Mouse (Mus musculus) cerebellum, adult 9-10 months (tissue): ENCODE data around the gene Klhl40.
A peak's percentile ranks its signal among the peaks of the same experiment; 100 is the strongest.

Experiments
- DNase-seq: peaks from one replicate; pipeline ENCODE4 v3.0.0; 2022

The Klhl40 gene

DNA sequence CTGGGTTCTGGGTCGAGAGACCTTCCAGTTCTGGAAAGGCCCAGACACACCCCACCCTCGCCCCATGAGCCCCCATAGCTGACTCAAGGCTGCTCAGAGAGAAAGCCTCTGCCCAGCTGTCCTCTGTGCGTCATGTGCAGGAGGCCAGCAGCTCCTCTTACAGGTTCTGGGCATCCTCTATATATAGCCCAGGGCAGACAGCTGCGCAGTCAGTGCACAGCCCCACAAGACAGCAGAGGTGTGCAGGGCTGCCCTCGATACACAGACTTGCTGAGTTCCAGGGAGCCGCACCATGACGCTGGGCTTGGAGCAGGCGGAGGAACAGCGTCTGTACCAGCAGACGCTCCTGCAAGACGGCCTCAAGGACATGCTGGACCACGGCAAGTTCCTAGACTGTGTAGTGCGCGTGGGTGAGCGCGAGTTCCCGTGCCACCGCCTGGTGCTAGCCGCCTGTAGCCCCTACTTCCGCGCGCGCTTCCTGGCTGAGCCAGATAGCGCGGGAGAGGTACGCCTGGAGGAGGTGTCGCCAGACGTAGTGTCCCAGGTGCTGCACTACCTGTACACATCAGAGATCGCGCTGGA lies at the start of gene Klhl40:
Gene Klhl40 (plus strand): TSS at position 124 of the 582 bp plus-strand sequence.
- no peak for DNase-seq

DNA sequence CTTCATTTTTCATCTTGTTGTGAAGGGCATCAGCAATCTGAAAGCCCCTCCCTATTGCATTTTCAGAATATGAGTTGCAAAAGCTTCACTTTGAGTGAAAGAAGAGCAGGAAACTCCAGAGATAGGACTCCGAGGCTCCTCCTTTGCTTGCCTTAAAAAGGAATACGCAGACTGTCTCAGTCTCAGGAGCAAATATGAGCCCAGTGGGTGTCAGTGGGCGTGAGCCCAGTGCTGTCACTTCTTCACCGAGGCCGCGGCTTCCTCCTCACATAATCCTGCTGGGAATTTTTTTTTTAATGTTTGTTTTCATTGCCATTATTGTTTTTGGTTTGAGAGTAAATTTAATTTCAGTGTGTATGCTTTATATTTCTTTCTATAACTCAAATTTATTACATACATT lies 36.9 kb upstream of the Klhl40 start:
- DNase-seq: no peak

DNA sequence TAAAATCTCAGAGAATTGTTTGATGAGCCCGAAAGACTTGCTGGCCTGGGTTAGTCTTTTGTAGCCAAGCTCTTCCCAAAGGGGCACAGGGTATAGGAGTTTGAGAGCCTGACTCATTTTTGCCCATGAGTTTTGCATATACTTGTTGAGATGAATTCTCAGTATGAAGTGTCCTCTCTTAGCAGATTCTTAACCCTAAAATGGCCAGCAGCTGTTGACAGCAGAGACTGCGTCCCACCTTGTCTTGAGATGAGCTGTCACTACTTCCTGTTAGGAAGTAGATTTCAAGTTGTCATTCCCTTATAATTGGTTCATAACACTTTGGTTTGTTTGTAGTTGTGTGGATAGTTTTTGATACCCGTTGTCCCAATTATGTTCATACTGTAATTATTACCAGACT lies 36.2 kb upstream of the Klhl40 start:
- no peak for DNase-seq

DNA sequence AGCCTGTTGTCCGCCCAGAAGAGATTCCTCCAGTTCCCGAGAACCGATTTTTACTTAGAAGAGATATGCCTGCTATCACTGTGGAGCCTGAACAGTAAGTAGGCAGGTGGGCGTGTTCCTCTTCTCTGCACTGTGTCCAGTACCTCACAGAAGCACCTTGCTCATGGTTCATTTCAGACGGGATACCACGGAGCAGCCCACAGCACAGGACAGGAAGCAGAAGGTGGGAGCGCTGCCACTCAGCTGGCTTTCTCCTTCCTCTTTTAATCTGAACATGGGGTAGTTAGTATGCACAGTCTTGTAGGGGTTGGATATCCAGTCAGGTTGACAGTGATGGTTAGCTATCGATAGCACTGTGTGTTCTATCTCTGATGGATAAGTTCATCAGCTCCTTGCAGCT lies 33.4 kb upstream of the Klhl40 start:
- no peak for DNase-seq

DNA sequence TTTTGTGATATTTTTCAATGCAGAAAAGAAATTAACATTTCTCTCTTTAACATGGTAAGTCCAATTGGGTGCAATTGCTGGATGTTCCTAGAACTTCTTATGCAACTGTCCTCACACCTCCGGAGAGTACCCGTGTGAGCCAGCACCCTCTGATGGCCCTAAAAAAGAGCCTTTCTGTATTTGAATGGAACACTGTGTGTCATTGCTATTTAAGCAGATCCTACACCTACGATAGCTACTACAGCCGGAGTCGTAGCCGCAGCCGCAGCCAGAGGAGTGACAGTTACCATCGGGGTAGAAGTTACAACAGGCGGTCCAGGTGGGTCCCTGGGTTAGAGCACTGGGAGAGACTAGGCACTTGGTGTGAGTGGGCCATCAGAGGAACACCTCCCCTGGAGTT lies 24.6 kb upstream of the Klhl40 start:
- no peak for DNase-seq

DNA sequence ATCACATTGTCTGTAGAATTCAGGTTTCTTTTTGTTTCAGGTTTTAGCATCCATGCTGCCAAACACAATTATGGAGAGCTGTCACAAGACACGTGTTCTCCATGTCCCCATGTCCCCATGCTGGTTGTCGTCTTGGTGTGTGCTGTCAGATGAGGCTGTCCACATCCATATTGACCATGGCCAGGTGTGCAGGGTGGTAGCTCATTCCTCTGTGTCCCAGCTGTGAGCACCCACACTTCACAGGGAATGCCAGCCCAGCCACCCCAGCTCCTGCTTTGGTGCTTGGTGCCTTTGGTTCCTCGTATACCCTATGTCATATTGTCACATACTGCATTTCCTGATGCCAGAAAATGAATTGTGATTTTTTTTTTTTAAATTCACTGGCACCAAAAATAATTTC lies 22.8 kb upstream of the Klhl40 start:
- no peak for DNase-seq

DNA sequence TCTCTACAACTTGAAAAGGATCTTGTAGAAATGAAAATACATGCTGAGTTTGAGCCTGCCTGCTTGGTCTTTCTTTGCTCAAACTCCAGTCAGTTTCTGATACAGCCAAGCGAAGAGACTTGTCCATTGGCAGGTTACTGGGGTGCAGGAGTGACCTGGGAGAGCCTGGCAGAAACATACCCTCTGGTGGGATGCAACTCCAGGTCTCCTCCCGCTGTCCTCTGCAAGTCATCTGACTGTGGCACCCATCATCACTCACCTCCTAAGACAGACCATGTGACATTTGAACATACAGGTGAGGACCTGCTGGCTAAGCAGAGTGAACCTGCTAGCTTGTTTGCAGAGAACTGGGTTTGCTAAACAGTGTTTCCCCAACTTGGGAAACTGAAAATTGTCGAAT lies 20.6 kb upstream of the Klhl40 start:
- no peak for DNase-seq

DNA sequence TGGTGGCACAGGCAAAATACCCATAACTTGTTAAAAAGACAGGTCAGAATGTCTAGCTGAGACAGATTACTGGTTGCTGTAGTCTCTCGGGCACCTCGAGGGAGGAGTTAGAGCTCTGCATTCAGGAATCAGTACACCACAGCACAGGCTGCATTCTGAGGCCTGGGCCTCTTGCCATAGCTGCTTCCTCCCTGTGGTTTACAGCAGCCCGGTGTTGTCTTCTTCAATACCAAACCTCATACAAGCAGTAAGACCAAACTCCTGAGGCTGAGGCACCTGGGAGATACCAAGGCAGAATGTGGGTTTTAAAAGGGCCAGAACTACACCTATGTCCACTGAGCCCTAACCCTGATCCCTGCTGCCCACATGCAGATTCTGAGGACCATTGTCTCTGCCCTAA lies 20.0 kb upstream of the Klhl40 start:
- no peak for DNase-seq

DNA sequence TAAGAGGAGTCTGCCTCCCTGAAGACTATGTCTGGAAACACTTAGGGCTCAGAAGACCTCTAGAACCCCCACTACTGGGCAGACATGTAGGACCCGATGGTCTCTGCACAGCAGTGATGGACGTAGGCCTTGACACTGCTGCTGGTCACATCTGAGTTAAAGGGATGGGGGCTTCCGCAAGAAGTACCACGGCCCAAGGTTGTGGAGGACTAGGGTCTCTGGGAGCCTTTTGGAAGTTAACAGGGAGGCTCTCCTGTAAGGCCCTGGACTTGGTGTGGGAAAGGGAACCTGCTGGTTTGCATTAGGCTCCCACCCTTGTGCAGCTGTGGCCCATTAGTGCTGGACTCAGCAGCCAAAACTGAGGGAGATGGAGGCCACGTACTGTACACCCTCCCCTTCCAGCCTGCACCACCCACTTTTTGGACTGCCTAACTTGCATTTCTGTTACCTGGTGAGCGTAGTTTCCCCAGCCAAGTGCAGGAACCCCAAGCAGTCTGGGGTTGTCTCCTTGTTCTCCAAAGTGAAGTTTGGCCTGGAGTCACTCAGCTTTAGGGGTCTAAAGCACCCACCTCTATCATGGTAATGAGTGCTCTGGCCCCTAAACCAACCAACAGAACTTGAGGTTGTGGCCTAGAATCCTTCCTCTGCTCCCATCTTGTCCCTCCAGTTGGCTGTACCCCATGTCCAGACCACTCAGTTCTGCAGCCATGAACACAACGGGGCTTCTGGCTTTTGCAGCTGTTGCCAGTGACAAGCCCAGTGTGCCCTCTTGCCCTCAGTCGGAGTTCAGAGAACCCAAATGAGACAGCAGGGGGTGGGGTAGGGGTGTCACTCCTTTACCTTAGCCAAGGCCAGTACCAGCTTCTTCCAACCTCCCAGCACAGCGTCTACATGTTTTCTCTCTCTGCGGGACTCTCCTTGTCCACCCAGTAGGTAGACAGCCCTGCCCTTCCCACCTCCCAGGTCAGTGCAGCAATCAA lies 19.3 kb upstream of the Klhl40 start:
- DNase-seq: peak; percentile 47

DNA sequence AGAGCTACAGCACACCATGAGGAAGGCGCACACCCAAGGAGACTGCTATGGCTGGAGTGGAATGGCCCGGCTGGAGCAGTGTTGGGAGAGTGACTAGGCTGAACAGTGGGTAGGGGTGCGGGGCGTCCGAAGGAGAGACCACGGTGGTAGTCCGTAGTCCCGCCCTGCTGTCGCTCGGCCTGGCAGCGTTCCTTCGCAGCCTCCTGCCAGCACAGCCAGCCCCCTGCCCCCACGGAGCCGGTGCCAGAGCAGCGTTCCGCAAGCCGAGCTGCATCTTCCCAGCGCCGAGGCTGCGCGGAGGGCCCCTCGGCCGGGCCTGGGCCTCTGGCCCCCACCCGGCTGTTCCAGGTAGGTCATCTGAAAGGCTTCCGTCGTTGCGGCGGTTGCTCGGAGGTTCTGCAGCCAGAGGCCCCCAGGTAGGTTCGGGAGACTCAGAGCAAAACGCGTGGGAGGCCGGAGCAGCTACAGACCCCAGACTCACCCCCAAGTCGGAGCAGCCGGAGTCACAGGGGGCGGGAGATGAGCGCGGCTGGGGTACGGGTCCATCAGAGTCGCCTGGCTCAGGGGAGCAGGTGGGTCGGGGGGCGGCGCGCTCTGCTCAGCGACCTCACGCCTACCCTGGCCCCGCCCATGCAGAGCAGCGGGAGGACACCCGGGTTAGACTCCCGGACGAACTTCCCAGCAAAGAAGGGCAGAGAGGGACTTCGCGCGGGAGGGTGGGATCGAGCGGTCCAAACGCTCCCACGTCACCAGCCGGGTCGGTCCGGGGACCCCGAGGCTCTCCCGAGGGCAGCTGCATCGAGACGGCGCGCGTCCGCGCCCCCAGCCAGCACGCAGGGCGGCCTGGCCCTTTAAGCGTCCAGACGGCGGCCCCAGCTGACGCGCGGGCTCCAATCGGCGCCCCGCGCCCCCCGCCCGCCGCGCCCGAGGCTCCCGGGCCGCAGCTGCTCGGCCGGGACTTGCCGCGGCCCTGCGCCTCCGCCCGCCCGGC lies 18.0 kb upstream of the Klhl40 start, which contains the start of gene Zfp651:
Gene Zfp651 (plus strand): TSS at position 240 of the 991 bp plus-strand sequence.
- peak; percentile 65 for DNase-seq

DNA sequence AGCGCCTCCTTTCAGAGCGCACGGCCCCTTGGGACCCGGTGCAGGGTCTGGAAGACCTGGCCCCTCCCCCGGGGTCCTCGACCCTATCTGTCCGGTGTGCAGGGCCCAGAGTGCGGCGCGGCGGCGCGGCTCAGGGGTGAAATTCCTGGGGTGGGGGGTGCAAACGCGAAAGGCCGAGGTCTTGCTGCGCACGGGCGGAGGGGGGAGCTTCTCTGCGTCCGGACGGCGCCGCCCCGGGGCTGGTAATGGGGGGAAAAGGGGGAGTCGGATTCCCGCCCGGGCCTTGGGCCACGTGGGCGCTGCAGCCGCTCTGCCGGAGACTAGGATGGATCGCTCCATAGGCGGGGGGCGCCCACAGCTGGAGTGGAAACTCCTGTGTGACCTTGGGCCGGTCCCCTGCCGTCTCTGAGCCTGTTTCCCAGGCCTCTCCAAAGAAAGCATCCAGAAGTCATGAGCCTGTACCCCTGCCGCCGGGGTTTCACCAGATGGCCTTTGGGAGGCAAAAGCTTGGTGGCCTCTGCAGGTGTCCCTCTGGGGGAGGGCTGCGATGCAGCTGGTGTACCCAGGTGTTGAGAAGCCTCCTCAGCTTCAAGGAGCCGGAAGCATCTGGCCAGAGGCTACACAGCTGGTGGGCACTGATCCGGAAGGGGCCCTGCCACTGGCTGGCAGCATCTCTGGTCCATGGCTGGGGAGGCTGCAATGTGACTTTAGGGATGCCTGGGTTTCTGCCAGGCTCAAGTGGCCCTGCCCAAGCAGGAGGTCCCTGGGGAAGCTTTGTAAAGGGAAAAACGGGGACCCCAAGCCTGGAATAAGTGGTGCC lies 16.9 kb upstream of the Klhl40 start:
- peak; percentile 56 for DNase-seq

DNA sequence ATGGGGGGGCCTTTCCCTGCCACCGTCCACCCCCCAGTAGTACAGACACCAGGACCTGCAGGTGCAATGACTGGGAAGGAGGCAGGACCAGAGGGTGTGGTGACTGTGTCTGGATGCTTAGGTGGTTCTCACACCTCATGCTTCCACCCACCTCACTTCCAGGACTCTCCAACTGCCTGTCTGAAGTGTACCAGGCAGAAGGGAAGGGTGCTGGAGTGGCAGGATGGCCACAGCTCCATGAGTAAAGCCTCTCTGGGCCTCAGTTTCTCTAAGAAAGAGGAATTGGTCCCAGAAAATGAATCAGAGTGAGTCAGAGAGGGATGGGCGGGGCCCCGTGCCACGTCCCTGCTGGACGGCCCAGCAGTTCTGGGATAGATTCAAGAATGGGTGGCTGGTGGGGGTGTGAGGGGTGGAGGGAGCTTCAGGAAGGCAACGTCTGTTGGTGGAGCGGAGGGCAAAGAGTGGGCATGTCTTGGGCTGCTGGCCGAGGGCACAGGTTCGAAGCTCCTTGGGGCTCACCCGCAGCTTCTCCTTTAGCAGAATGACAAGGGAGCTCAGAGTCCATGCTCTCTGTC lies 16.2 kb upstream of the Klhl40 start:
- no peak for DNase-seq

DNA sequence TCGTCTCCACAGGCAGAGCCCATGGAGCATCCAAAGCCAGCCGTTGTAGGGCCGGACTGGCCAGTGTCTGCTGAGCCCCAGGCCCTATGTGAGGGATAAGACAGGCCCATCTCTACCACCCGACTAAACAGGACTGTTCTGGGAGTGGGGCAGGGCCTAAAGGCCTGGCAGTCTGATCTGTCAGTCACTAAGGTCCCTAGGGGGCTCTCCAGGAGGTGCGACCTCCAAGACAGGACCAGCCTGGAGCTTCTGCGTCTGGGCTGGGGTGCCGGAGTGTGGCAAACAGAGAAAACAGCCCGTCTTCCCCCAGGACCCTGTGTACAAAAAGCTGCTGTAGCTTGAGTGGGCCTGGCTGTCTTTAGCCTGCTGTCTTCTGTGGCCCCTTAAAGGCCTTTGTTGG lies 15.6 kb upstream of the Klhl40 start:
- DNase-seq: no peak

DNA sequence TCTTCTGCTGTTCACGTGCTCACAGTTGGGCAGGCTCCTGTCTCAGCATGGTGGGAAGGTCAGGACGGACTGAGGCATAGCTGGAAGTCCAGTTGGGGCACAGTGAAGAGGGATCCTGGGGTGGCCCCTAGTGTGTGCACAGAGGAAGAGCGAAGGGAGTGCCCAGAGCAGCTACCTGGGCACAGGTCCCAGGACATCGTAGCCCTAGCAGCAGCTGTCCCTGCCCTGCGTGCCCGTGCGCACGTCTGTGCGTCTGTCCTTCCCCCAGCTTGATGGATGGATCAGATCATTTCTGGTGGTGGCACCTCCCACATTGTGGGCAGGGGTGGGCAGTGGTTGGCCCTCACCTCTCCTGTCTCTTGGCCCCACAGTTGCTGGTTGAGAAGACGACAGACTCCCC lies 15.2 kb upstream of the Klhl40 start:
- no peak for DNase-seq

DNA sequence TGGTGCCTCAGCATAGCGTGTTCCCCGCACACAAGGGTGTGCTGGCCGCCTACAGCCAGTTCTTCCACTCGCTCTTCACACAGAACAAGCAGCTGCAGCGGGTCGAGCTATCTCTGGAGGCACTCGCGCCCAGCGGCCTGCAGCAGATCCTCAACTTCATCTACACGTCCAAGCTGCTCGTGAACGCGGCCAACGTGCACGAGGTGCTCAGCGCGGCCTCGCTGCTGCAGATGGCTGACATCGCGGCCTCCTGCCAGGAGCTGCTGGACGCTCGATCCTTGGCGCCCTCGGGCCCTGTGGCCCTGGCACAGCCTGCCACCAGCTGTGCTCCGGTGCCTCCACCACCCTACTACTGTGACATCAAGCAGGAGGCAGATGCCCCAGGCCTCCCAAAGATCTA lies 14.6 kb upstream of the Klhl40 start:
- no peak for DNase-seq

DNA sequence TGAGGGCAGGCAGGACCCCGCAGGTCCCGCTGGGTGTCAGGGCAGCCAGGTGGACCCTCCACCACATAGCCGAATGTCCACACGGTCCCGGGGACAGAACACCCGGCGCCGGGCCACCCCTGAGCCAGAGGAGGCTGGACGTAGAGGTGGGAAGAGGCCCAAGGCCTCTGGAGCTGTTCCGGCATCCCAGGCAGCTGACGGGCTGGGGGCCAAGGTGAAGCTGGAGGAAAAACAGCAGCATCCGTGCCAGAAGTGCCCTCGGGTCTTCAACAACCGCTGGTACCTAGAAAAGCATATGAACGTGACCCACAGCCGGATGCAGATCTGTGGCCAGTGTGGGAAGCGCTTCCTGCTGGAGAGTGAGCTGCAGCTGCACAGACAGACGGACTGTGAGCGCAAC lies 13.7 kb upstream of the Klhl40 start:
- DNase-seq: no peak

DNA sequence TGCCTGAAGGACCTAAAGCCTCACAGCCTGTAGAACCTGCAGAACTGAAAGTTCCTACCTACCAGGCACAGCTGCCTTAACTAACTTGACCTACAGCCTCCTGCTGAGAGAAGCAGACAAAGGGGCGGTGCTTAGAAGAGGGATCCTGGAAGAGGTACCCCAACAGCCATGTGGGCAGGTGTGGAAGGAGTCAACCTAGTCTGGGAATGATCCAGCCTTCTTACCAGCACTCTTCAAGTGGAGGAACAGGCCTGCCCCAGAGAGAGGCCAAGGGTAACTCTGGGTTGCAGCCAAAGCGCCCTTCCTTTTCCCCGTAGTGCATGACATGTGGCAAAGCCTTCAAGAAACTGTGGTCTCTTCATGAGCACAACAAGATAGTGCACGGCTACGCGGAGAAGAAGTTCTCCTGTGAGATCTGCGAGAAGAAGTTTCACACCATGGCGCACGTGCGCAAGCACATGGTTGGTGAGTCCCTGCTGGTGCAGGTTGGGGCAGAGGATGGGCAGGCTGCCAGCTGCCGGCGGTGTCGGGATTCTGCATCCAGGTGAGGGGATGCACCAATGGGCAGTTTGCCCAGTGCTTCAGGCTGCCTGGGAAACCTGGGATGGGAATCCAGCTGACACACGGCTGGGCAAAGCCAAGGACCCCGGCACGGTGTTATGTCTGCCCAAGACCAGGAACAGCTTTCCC lies 12.1 kb upstream of the Klhl40 start:
- peak; percentile 39 for DNase-seq

DNA sequence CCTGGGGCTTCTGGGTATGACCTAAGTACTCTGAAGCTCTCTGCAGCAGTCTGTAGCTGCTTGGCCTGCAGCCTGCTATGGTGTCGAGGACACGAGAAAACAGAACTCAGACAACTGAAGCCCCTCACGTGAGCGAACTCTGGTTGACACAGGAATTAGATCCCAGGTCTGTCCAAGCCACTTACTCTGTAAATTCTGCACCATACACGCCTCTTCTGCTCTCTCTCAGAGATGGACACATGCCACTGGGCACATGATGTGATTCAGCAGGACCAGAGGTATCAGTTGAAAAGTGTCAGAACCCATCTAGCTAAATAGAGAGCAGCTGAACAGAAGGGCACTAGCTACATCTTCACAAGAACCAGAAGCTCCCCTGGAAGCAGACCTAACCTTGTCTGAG lies 5.0 kb upstream of the Klhl40 start:
- no peak for DNase-seq

DNA sequence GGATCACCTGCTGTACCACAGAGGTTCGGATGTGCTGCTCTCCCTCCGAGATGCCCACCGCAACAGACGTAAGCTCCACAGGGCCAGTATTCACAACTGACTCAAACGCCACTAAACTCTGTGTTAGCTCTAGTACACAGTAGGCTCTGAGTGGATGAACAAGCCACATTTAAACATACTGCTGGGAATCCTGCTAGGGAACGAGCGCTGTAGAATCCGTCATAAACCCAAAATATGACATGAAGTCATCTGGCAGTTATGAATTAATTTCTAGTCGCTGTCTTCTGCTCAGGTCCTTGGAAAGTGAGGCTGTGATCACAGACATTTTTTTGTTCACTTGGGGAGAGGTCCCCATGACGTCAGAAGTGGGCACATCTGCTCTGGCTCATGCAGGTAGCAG lies 1.5 kb upstream of the Klhl40 start:
- DNase-seq: no peak

DNA sequence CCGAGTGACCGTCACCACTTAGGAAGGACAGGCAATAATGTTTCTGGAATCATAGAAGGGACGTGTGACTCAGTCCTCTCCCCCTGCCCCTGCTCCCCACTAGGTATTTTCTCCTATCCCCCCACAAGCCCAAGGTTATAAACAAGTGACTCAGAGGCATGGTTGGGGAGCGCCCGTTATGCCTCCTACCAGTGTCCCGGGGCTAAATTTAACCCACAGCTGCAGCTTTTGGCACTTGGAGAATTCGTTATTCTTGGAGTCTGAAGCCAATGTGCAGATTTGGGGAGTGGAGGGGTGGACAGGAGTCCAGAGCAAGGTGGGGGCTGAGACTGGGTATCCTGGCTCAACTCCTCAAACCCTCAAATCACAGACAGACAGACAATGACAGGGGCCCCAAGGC lies 896 bp upstream of the Klhl40 start:
- no peak for DNase-seq

DNA sequence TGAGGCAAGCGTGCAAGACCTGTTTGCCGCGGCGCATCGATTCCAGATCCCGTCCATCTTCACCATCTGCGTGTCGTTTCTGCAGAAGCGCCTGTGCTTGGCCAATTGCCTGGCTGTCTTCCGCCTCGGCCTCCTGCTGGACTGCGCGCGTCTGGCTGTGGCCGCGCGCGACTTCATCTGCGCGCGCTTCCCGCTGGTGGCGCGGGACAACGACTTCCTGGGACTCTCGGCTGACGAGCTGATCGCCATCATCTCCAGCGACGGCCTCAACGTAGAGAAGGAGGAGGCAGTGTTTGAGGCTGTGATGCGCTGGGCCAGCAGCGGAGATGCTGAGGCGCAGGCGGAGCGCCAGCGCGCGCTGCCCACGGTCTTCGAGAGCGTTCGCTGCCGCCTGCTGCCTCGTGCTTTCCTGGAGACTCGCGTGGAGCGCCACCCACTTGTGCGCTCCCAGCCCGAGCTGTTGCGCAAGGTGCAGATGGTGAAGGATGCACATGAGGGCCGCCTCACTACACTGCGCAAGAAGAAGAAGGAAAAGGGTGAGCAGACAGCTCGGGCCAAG lies 738 bp downstream of the Klhl40 start:
- DNase-seq: no peak
